Mouse (Mus musculus): ENCODE measurements around the gene Tnfrsf23.

GRCm38 (mm10) chr7:143620951-143621350, 64.7 kb downstream of the Tnfrsf23 start:
- TF ChIP-seq POLR2A (IDR thresholded peaks at IDR 0.05; ENCODE audit: low read depth, low read length) (no peak), CTCF (IDR thresholded peaks at IDR 0.05; ENCODE audit: borderline replicate concordance, insufficient read depth, low read length) (no peak)

Measured in embryonic fibroblast, embryonic 13.5 days (primary cell).